Mouse (Mus musculus) Patski (cell line): ENCODE measurements around the gene Rhot2. TPM values are rescaled to one million over a fixed set of nuclear protein-coding genes. Genes with fewer than 3 reads are reported as not detected.

Source experiments
- ATAC-seq: fragments of 100-300 bp; one replicate; pipeline ENCODE4 v1.8.0; 2021
- CTCF ChIA-PET: fragments of 350-600 bp; sonication (Branson Sonifier 250); formaldehyde crosslinking; loops from one replicate; lab custom pipeline; 2022; ENCODE audit warnings: inconsistent platforms; lab: Charles Lee
- POLR2A ChIA-PET: fragments of 350-600 bp; sonication (Branson Sonifier 250); formaldehyde crosslinking; loops from one replicate; lab custom pipeline; 2022; ENCODE audit warnings: antibody characterized with exemption, inconsistent platforms; lab: Charles Lee
- DNase-seq: peaks from one replicate; pipeline ENCODE4 v3.0.0-alpha.2; 2011; ENCODE audit warnings: low read depth, low spot score
- H3K27me3 ChIP-seq: fragments of 371-371 bp; one replicate; pipeline ENCODE4 v1.5.1; 2021
- CTCF ChIP-seq: fragments of 100-300 bp; IDR thresholded peaks from one replicate; pipeline ENCODE4 v1.5.1; 2021
- in situ Hi-C: fragments of 300-500 bp; cut with MboI; formaldehyde crosslinking; loops from 3 replicates; pipeline ENCODE4 v1.11.1; 2018; ENCODE audit warnings: low pct_unique_long_range_greater_than_20kb, mixed read lengths
- polyA plus RNA-seq: library from polyadenylated mRNA; unstranded; gene quantifications from one replicate; pipeline ENCODE4 v1.2.3, GENCODE M21; 2021

The Rhot2 gene
- polyA plus RNA-seq, 1 experiment from 2014 or later = 96.4 TPM

- ATAC-seq = no peak
- ChIA-PET POLR2A (no interaction called here), CTCF (interaction anchor here (1.2 to 3.2 kb wide), 2 partner anchors 9 to 58 kb away, joined by 3 to 11 read pairs; no protein-coding TSS in a partner anchor)
- no peaks in the 10 kb centered on the region for H3K27me3 ChIP-seq
- DNase-seq = no peak
- no peak for TF ChIP-seq CTCF
- in situ Hi-C loops = no loop called here
Measured at GRCm38 (mm10) chr17:25791843-25792527, 52.7 kb downstream of the Rhot2 start.

GRCm38 (mm10) chr17:25791320-25791842 is 53.3 kb downstream of the Rhot2 start:
- no peaks in the 10 kb centered on the region for H3K27me3 ChIP-seq
- no peak for ATAC-seq
- in situ Hi-C loops = no loop called here
- no peak for TF ChIP-seq CTCF
- CTCF ChIA-PET = interaction anchor here (3.2 kb wide), 1 partner anchor 10 kb away, joined by 11 read pairs; no protein-coding TSS in a partner anchor
- POLR2A ChIA-PET = no interaction called here
- DNase-seq = no peak

Other genes with a start within 250 kb of the Rhot2 start
- not detected for gene Gng13, start 127.7 kb downstream of the Rhot2 start, polyA plus RNA-seq
- gene Chtf18, start 117.4 kb downstream of the Rhot2 start, polyA plus RNA-seq = 13.0 TPM
- 18.5 TPM for gene Rpusd1, start 117.2 kb downstream of the Rhot2 start, polyA plus RNA-seq
- gene Mslnl, start 108.8 kb downstream of the Rhot2 start, polyA plus RNA-seq = not detected
- 0.99 TPM for gene Msln, start 90.5 kb downstream of the Rhot2 start, polyA plus RNA-seq
- gene Narfl, start 71.1 kb downstream of the Rhot2 start, polyA plus RNA-seq = 44.9 TPM
- gene Haghl, start 59.2 kb downstream of the Rhot2 start, polyA plus RNA-seq = 108 TPM
- 0.30 TPM for gene Ccdc78, start 58.3 kb downstream of the Rhot2 start, polyA plus RNA-seq
- gene Fam173a, start 52.0 kb downstream of the Rhot2 start, polyA plus RNA-seq = 73.5 TPM
- 0.09 TPM for gene AC134908.4, start 49.2 kb downstream of the Rhot2 start, polyA plus RNA-seq
- gene Metrn, start 47.7 kb downstream of the Rhot2 start, polyA plus RNA-seq = 39.8 TPM
- 4.0 TPM for gene Fbxl16, start 35.8 kb downstream of the Rhot2 start, polyA plus RNA-seq
- 29.9 TPM for gene Wdr24, start 21.2 kb downstream of the Rhot2 start, polyA plus RNA-seq
- 22.9 TPM for gene Jmjd8, start 16.0 kb downstream of the Rhot2 start, polyA plus RNA-seq
- 188 TPM for gene Stub1, start 11.4 kb downstream of the Rhot2 start, polyA plus RNA-seq
- gene Rhbdl1, start 7.6 kb downstream of the Rhot2 start, polyA plus RNA-seq = 5.0 TPM
- gene Gm20683, start 3.1 kb downstream of the Rhot2 start, polyA plus RNA-seq = 6.0 TPM
- gene Wdr90, start 16.6 kb upstream of the Rhot2 start, polyA plus RNA-seq = 27.7 TPM
- gene Mcrip2, start 23.9 kb upstream of the Rhot2 start, polyA plus RNA-seq = 57.8 TPM
- gene Mettl26, start 30.2 kb upstream of the Rhot2 start, polyA plus RNA-seq = 81.4 TPM
- 0.35 TPM for gene Wfikkn1, start 36.0 kb upstream of the Rhot2 start, polyA plus RNA-seq
- gene Rab40c, start 74.9 kb upstream of the Rhot2 start, polyA plus RNA-seq = 20.2 TPM
- gene Pigq, start 100.1 kb upstream of the Rhot2 start, polyA plus RNA-seq = 104 TPM
- gene Nhlrc4, start 100.1 kb upstream of the Rhot2 start, polyA plus RNA-seq = 0.05 TPM
- 0.08 TPM for gene A930017K11Rik, start 107.7 kb upstream of the Rhot2 start, polyA plus RNA-seq
- 23.7 TPM for gene Capn15, start 140.9 kb upstream of the Rhot2 start, polyA plus RNA-seq
- gene Rab11fip3, start 224.7 kb upstream of the Rhot2 start, polyA plus RNA-seq = 35.9 TPM
- 42.4 TPM for gene Decr2, start 245.5 kb upstream of the Rhot2 start, polyA plus RNA-seq